Comparison of ENCODE assay signal across 8 mouse cellular contexts in genomic region chr4:116788956-116789355, GRCm38 (mm10). TPM values are rescaled to one million over a fixed set of nuclear protein-coding genes. Genes with fewer than 3 reads are reported as not detected.
DNase-seq lines count a peak whose midpoint lies in the region; ATAC-seq and TF ChIP-seq lines count a peak whose summit lies in the region.

No protein-coding gene starts in this region.

- H3K9me3 ChIP-seq in MEL (replicated peaks; ENCODE audit: insufficient read depth, low read length): no peaks in the 10 kb centered on the region
- no peaks in the 10 kb centered on the region for H3K9me3 ChIP-seq in lung, embryonic 16.5 days (ENCODE audit: control insufficient read depth, low read length)

- H3K9ac ChIP-seq in MEL (ENCODE audit: control insufficient read depth, low read depth, low read length, poor library complexity, severe bottlenecking): no peak overlapping the region
- H3K9ac ChIP-seq in lung, embryonic 16.5 days (ENCODE audit: low read length): no peak overlapping the region

- H3K36me3 ChIP-seq in MEL (ENCODE audit: control insufficient read depth in 1 of 2, insufficient read depth in 2 of 2, low read length in 2 of 2): peaks cover 0 to 5% of the 10 kb centered on the region in 2 experiments; a peak in 1 of 4 replicates
- no peaks in the 10 kb centered on the region for H3K36me3 ChIP-seq in lung, embryonic 16.5 days (ENCODE audit: control insufficient read depth, insufficient read depth, low read length)

- DNase-seq in MEL (ENCODE audit: low read depth, low spot score): peak; percentile 89
- peak; percentile 95 for DNase-seq in brain, embryonic 14.5 days (ENCODE audit: low read depth)
- DNase-seq in heart, postnatal 4 days: peak; percentile 87
- peak; percentile 85 for DNase-seq in layer of hippocampus, adult 9-11 months
- peak; percentile 49 for DNase-seq in ovary, postnatal 10 days (ENCODE audit: low spot score)
- peak; percentile 86 for DNase-seq in thymus, postnatal 14 days

- peak; percentile 62; the same call in 1 of the 2 replicates for ATAC-seq in lung, embryonic 16.5 days (ENCODE audit: low read depth)

- H3K4me3 ChIP-seq in MEL (ENCODE audit: control insufficient read depth in 1 of 2, insufficient read depth in 1 of 2, low read depth in 2 of 2, low read length in 2 of 2): no peak overlapping the region
- no peak overlapping the region for H3K4me3 ChIP-seq in embryonic fibroblast, embryonic 13.5 days (ENCODE audit: insufficient read depth, low read length)
- H3K4me3 ChIP-seq in lung, embryonic 16.5 days (ENCODE audit: low read length): no peak overlapping the region

- H3K4me1 ChIP-seq in MEL (ENCODE audit: control insufficient read depth in 1 of 2, insufficient read depth in 2 of 2, low read length in 2 of 2): peaks cover 3 to 4% of the 10 kb centered on the region in 2 experiments; a peak in 2 of 4 replicates
- H3K4me1 ChIP-seq in embryonic fibroblast, embryonic 13.5 days (ENCODE audit: control insufficient read depth, insufficient read depth, low read length): no peaks in the 10 kb centered on the region
- H3K4me1 ChIP-seq in lung, embryonic 16.5 days (replicated peaks; ENCODE audit: control insufficient read depth, insufficient read depth, low read length): no peaks in the 10 kb centered on the region

- H3K79me2 ChIP-seq in MEL (ENCODE audit: control insufficient read depth, insufficient read depth, low read length, poor library complexity): no peaks in the 10 kb centered on the region

- H3K27me3 ChIP-seq in MEL (ENCODE audit: control insufficient read depth in 1 of 2, insufficient read depth in 2 of 2, low read length in 2 of 2): no peaks in the 10 kb centered on the region
- no peaks in the 10 kb centered on the region for H3K27me3 ChIP-seq in lung, embryonic 16.5 days (ENCODE audit: control insufficient read depth, insufficient read depth, low read depth, low read length)

- TF ChIP-seq RAD21 in MEL (IDR thresholded peaks at IDR 0.05; ENCODE audit: low read depth, low read length): peak; percentile 93

- peak; percentile 69 to 97 (median 71) for TF ChIP-seq CTCF in MEL (IDR thresholded peaks at IDR 0.05 in 2 of 3, conservative IDR thresholded peaks at IDR 0.05 in 1 of 3; ENCODE audit: control insufficient read depth in 1 of 3, insufficient read depth in 1 of 3, low read depth in 2 of 3, low read length in 3 of 3, poor library complexity in 1 of 3, severe bottlenecking in 1 of 3)
- peak; percentile 72; the same call in 1 of the 2 replicates for TF ChIP-seq CTCF in brain, embryonic 14.5 days (IDR thresholded peaks at IDR 0.05; ENCODE audit: borderline replicate concordance, extremely low read depth, insufficient read depth, insufficient read length)
- TF ChIP-seq CTCF in embryonic fibroblast, embryonic 13.5 days (IDR thresholded peaks at IDR 0.05; ENCODE audit: borderline replicate concordance, insufficient read depth, low read length): peak; percentile 27; the same call in 1 of the 2 replicates

- H3K4me2 ChIP-seq in lung, embryonic 16.5 days (ENCODE audit: low read depth, low read length): no peak overlapping the region

- TF ChIP-seq POLR2A in MEL (IDR thresholded peaks at IDR 0.05; ENCODE audit: control insufficient read depth in 1 of 2, insufficient read depth in 1 of 2, low read depth in 1 of 2, low read length in 2 of 2, poor library complexity in 1 of 2): no peak
- TF ChIP-seq POLR2A in brain, embryonic 14.5 days (IDR thresholded peaks at IDR 0.05; ENCODE audit: borderline replicate concordance, extremely low read depth, insufficient read depth, insufficient read length, poor library complexity, severe bottlenecking): no peak
- no peak for TF ChIP-seq POLR2A in embryonic fibroblast, embryonic 13.5 days (IDR thresholded peaks at IDR 0.05; ENCODE audit: low read depth, low read length)

- TF ChIP-seq EP300 in MEL (IDR thresholded peaks at IDR 0.05; ENCODE audit: low read depth in 1 of 2, low read length in 2 of 2): no peak

- no peak overlapping the region for H3K27ac ChIP-seq in MEL (ENCODE audit: control insufficient read depth, low read depth, low read length)
- peak overlapping the region; percentile 34 for H3K27ac ChIP-seq in embryonic fibroblast, embryonic 13.5 days (ENCODE audit: insufficient read depth, low read length)
- no peak overlapping the region for H3K27ac ChIP-seq in lung, embryonic 16.5 days (ENCODE audit: low read length)

- 10% methylated on average over 3 of the region's 3 CpGs for WGBS in lung, embryonic 16.5 days

TF ChIP-seq in MEL, 35 proteins besides CTCF, POLR2A, EP300 and RAD21:
- TF ChIP-seq ZMIZ1 (IDR thresholded peaks at IDR 0.05; ENCODE audit: low read depth, low read length) (no peak), UBTF (IDR thresholded peaks at IDR 0.05; ENCODE audit: borderline replicate concordance, insufficient read depth, low read depth, low read length) (no peak), GATA1 (IDR thresholded peaks at IDR 0.05; ENCODE audit: low read depth, low read length) (no peak), MYB (IDR thresholded peaks at IDR 0.05; ENCODE audit: low read depth, low read length) (no peak), TBP (IDR thresholded peaks at IDR 0.05; ENCODE audit: low read depth, low read length) (no peak), ELF1 (IDR thresholded peaks at IDR 0.05; ENCODE audit: low read depth, low read length) (0 out of 2 replicates have a peak, but pooled peaks have one; percentile 17), ETS1 (IDR thresholded peaks at IDR 0.05; ENCODE audit: low read depth, low read length) (no peak), MYC (IDR thresholded peaks at IDR 0.05; ENCODE audit: low read depth, low read length) (peak; percentile 47; the same call in 1 of the 2 replicates), POLR2AphosphoS5 (IDR thresholded peaks at IDR 0.05; ENCODE audit: borderline replicate concordance, low read depth, low read length) (no peak), TCF12 (IDR thresholded peaks at IDR 0.05; ENCODE audit: low read depth, low read length) (no peak), TAL1 (IDR thresholded peaks at IDR 0.05; ENCODE audit: low read length) (no peak), MAX (IDR thresholded peaks at IDR 0.05; ENCODE audit: low read length) (no peak), GABPA (IDR thresholded peaks at IDR 0.05; ENCODE audit: low read depth, low read length) (no peak), ZC3H11A (IDR thresholded peaks at IDR 0.05; ENCODE audit: low read depth, low read length) (peak; percentile 79), SMC3 (IDR thresholded peaks at IDR 0.05; ENCODE audit: low read depth, low read length) (peak; percentile 80), USF1 (IDR thresholded peaks at IDR 0.05; ENCODE audit: low read depth, low read length) (no peak), MAFK (IDR thresholded peaks at IDR 0.05; ENCODE audit: borderline replicate concordance, low read depth, low read length) (no peak), ZNF384 (IDR thresholded peaks at IDR 0.05; ENCODE audit: low read depth, low read length) (no peak), BHLHE40 (IDR thresholded peaks at IDR 0.05; ENCODE audit: borderline replicate concordance, low read depth, low read length) (no peak), ZKSCAN1 (IDR thresholded peaks at IDR 0.05; ENCODE audit: low read depth, low read length) (no peak), POLR2AphosphoS2 (IDR thresholded peaks at IDR 0.05; ENCODE audit: low read length) (no peak), MAZ (IDR thresholded peaks at IDR 0.05; ENCODE audit: low read depth, low read length) (no peak), CHD1 (IDR thresholded peaks at IDR 0.05; ENCODE audit: low read depth, low read length) (no peak), SIN3A (IDR thresholded peaks at IDR 0.05; ENCODE audit: low read length) (no peak)

RNA-seq across cellular contexts. Expression of gene Toe1, which starts 18.5 kb away (rescaled TPM):
- total RNA-seq in MEL (2012; rRNA removed): 46.4 and 49.3 TPM in 2 replicates
- 10 to 100 TPM in 1 of 2 experiments, not detected in 1; 38.3 TPM for polyA plus RNA-seq in MEL (2012; ENCODE audit: insufficient read depth in 1 of 2, insufficient read length in 2 of 2, low read depth in 1 of 2, low replicate concordance in 2 of 2, missing spikeins in 1 of 2)
- polyA plus RNA-seq in brain, embryonic 14.5 days (2012; rRNA removed): 34.3 and 41.7 TPM in 2 replicates
- polyA plus RNA-seq in embryonic fibroblast, embryonic 13.5 days (2011; ENCODE audit: insufficient read length, low read depth, missing spikeins): 18.4 and 18.6 TPM in 2 replicates
- 10 to 100 TPM; 13.3 to 15.4 TPM for total RNA-seq in heart, postnatal 4 days (2021)
- 35.2 and 36.5 TPM in 2 replicates for polyA plus RNA-seq in lung, embryonic 16.5 days (2015; fragmentation: Nextera tagmentation; extraction: Ambion mirVana)

RNA-seq across cellular contexts. Expression of gene Mutyh, which starts 18.6 kb away (rescaled TPM):
- 0.75 and 0.81 TPM in 2 replicates for total RNA-seq in MEL (2012; rRNA removed)
- 1 to 10 TPM in 1 of 2 experiments, not detected in 1; 2.5 TPM for polyA plus RNA-seq in MEL (2012; ENCODE audit: insufficient read depth in 1 of 2, insufficient read length in 2 of 2, low read depth in 1 of 2, low replicate concordance in 2 of 2, missing spikeins in 1 of 2)
- 10.7 and 21.2 TPM in 2 replicates for polyA plus RNA-seq in brain, embryonic 14.5 days (2012; rRNA removed)
- polyA plus RNA-seq in embryonic fibroblast, embryonic 13.5 days (2011; ENCODE audit: insufficient read length, low read depth, missing spikeins): 4.7 and 9.2 TPM in 2 replicates
- total RNA-seq in heart, postnatal 4 days (2021): 1 to 10 TPM; 4.0 to 4.2 TPM
- 17.0 and 17.7 TPM in 2 replicates for polyA plus RNA-seq in lung, embryonic 16.5 days (2015; fragmentation: Nextera tagmentation; extraction: Ambion mirVana)

RNA-seq across cellular contexts. Expression of gene Hpdl, which starts 32.6 kb away (rescaled TPM):
- total RNA-seq in MEL (2012; rRNA removed): 0.10 TPM in 1 of 2 replicates, not detected in the other
- under 1 TPM in 1 of 2 experiments, not detected in 1; 0.14 TPM for polyA plus RNA-seq in MEL (2012; ENCODE audit: insufficient read depth in 1 of 2, insufficient read length in 2 of 2, low read depth in 1 of 2, low replicate concordance in 2 of 2, missing spikeins in 1 of 2)
- 0.34 and 0.64 TPM in 2 replicates for polyA plus RNA-seq in brain, embryonic 14.5 days (2012; rRNA removed)
- 0.39 TPM in 1 of 2 replicates, not detected in the other for polyA plus RNA-seq in embryonic fibroblast, embryonic 13.5 days (2011; ENCODE audit: insufficient read length, low read depth, missing spikeins)
- 1 to 10 TPM; 1.3 to 2.2 TPM for total RNA-seq in heart, postnatal 4 days (2021)
- 0.40 and 0.49 TPM in 2 replicates for polyA plus RNA-seq in lung, embryonic 16.5 days (2015; fragmentation: Nextera tagmentation; extraction: Ambion mirVana)
